Mouse (Mus musculus) embryo, embryonic 11.5 days (tissue): ENCODE measurements around the gene Tnni1.

Source experiments
- DNase-seq: peaks from one replicate; pipeline ENCODE4 v3.0.0-alpha.2; 2012; ENCODE audit warnings: low read depth, low spot score

Gene Tnni1

GRCm38 (mm10) chr1:135844481-135844880 lies 65.2 kb downstream of the Tnni1 start:
- no peak for DNase-seq

DNA sequence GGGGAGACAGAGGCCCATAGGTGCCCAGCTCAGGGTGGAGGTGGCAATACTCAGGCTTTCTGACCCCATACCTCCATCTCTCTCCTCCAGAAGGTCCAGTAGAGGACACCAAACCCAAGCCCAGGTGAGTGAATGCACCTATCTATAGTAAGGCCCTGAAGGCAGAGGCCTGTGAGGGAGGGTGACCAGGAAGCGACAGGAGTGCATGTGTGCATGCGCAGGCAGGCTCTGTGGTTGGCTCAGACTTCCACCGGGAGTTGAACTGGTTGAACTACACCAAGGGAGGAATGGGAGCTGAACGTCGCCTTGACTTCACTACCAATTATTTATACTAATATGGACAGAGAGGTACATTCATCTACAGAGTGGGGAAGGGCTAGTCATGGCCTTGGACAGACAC lies 67.4 kb downstream of the Tnni1 start:
- no peak for DNase-seq

GRCm38 (mm10) chr1:135847139-135847562 lies 67.9 kb downstream of the Tnni1 start:
- DNase-seq = peak; percentile 46

DNA sequence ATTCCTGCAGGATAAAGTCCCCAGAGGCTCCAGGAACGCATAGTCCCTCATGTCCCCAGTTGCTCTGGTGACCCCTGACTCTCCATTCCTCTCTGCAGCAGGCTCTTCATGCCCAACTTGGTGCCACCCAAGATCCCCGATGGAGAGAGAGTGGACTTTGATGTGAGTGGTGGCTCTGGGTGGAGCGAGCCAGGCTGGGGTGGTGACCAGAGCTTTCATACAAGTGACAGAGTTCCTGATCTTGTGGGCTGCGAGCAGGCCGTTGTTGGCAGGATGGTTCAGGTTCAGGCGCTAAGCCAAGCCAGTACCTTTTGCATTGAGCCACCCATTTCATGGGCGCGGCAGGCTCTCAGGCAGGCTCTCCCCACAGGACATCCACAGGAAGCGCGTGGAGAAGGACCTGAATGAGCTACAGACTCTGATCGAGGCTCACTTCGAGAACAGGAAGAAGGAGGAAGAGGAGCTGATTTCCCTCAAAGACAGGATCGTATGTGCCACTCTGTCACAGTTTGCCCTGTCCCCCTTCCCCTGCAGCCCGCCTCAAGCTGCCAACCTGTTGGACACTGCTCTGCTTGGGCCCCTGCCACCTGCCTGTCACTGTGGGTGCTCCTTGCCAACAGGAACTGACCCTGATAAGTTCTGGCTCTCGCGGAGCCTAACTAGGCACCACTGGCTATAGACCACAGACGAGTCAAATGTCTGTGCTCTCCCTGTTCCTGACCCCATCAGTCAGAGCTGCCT lies 68.5 kb downstream of the Tnni1 start:
- DNase-seq = no peak

DNA sequence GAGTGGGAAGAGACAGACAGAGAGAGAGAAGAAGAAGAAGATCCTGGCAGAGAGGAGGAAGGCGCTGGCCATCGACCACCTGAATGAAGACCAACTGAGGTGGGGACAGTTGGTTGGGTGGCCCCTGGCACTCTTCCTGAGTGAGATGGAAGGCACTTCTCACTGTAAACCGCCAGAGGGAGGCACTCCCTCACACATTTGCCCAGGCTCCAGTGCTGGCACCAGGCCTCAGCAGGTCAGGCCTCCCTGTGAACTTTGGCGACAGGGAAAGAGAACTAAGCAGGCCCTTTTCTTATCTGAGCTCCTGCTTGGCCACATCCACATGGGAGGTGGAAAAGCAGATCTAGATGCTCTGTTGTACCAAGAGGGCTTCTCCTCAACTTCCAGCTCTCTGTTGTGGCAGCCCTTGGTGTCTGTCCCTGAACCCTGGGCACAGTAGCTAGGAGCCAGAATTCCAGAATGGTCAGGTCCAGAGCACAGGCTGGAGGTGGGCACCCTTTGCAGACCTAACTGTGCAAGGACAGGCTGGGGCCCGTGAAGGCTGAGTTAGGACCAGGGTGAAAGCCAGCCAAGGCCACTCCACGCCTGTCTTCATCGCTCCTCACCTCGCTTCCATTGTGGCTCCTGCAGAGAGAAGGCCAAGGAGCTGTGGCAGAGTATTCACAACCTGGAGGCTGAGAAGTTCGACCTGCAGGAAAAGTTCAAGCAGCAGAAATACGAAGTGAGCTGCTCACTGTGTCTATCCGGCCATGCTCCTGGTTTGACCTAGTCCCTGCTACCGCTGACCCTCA lies 71.7 kb downstream of the Tnni1 start:
- DNase-seq = no peak

GRCm38 (mm10) chr1:135852044-135852756 lies 73.0 kb downstream of the Tnni1 start:
- peak; percentile 11 for DNase-seq

DNA sequence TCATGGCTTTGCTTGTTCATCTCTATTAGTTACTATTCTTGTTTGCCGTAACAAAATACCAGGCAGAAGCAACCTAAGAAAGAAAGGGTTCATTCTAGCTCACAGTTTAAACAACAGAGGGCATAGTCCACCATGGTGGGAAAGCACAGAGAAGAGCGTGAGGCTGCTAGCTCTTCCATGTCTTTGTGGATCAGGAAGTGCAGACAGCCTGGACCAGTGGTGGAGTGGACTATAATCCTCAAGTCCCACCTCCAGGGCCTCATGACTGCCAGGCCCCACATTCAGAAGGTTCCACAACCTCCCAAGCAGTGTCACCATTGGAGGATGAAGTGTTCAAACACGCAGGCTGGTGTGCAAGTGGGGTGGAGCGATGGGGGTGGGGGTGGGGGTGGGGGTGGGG lies 74.0 kb downstream of the Tnni1 start:
- DNase-seq = no peak

DNA sequence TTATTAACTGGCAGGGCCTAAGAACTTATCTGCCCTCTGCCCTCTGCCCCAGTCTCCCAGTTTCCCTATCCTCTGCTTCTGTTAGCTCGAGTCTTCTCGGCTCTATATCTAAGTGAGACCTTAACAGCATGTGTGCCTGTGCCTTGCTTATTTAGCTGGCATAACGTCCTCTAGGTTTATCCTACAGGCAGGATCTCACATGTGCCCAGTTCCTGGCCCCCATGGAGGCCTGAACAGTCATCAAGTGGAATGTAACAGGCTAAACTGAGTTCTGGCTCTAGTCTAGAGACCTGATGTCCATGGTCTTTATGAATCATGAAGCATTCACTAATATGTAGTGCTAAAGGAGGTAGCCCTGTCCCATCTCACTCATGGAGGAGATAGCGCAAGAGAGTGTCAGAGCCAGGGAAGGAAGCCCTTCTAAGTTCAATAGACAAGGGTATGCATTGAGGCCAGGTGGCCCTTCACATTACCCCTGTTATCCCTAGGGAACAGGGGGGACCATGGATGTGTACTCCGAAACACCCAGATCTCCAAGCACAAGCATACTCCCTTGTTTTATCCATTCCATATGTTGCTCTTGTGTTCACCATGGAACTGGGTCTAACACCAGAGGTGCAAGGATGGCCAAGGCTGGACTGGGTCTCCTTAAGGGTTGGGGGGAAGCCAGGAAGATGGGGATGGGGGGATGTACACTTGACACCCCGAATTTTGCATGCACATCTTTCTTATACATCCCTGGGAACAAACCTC lies 75.5 kb downstream of the Tnni1 start:
- no peak for DNase-seq

- DNase-seq = no peak
Observed at GRCm38 (mm10) chr1:135855344-135855687, 76.1 kb downstream of the Tnni1 start.

DNA sequence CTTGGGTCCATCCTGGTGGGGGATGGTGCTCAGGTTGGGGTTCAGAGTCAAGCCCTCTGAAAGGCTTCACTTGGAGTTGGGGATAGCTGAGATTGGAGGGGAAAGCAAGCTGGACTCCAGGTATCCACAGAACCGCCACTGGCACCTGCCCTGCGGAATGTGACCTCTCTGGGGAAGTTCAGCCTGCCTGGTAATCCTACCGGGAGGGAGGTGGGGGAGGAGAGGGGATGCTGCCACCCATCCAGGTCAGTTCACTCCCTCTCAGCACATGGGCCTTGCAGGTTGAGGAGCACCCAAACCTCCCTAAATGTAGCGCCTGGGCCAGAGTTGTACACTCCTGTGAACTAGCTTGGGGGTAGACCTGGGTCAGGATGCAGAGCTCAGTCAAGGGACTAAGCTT lies 76.8 kb downstream of the Tnni1 start:
- DNase-seq = no peak

GRCm38 (mm10) chr1:135857137-135857775 lies 78.0 kb downstream of the Tnni1 start:
- no peak for DNase-seq

DNA sequence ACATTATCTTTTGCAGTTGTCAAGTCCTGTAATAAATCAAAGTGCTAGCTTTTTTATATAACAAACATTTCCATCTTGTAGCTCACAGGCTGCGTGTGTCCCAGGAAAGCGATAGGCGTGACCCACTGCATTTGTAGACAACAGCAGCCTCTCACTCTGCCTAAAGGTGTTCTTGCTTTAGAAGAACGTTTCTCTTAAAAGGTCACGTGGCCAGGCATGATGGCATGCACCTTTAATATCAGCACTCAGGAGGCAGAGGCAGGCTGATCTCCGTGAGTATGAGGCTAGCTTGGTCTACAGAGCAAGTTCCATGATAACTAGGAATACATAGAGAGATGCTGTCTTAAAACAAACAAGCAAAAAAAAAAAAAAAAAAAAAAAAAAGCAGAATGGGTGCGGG lies 79.3 kb downstream of the Tnni1 start:
- no peak for DNase-seq
